Mouse (Mus musculus): Measurements from ENCODE around the gene Ppp2r5d.

The Ppp2r5d gene

GRCm38 (mm10) chr17:46679843-46680759, 24.8 kb downstream of the Ppp2r5d start:
- DNase-seq, result peak; percentile 69

- DNase-seq, result no peak
Observed at GRCm38 (mm10) chr17:46678911-46679310, 26.0 kb downstream of the Ppp2r5d start.

GRCm38 (mm10) chr17:46678416-46678815, 26.5 kb downstream of the Ppp2r5d start, which contains the start of gene Mea1:
Gene Mea1, plus strand, starts transcription at chr17:46678793.
- DNase-seq, result no peak

- no peak for DNase-seq
Observed at GRCm38 (mm10) chr17:46674530-46675283, 30.2 kb downstream of the Ppp2r5d start.

GRCm38 (mm10) chr17:46673850-46674529, 30.9 kb downstream of the Ppp2r5d start, which contains the start of gene Rrp36:
Gene Rrp36, minus strand, starts transcription at chr17:46674352.
- peak; percentile 88 for DNase-seq

GRCm38 (mm10) chr17:46669911-46670310, 35.0 kb downstream of the Ppp2r5d start:
- no peak for DNase-seq

GRCm38 (mm10) chr17:46667712-46668111, 37.2 kb downstream of the Ppp2r5d start:
- DNase-seq, result no peak

- no peak for DNase-seq
Observed at GRCm38 (mm10) chr17:46662730-46663129, 42.2 kb downstream of the Ppp2r5d start.

GRCm38 (mm10) chr17:46661981-46662380, 42.9 kb downstream of the Ppp2r5d start:
- no peak for DNase-seq

- no peak for DNase-seq
Observed at GRCm38 (mm10) chr17:46661351-46661750, 43.6 kb downstream of the Ppp2r5d start.

GRCm38 (mm10) chr17:46656054-46656453, 48.9 kb downstream of the Ppp2r5d start:
- no peak for DNase-seq

- no peak for DNase-seq
Observed at GRCm38 (mm10) chr17:46651755-46652547, 53.0 kb downstream of the Ppp2r5d start.

GRCm38 (mm10) chr17:46651292-46651691, 53.6 kb downstream of the Ppp2r5d start:
- no peak for DNase-seq

GRCm38 (mm10) chr17:46650232-46651031, 54.5 kb downstream of the Ppp2r5d start, which contains the start of gene Cul7:
Gene Cul7, plus strand, starts transcription at chr17:46650337.
- DNase-seq, result peak; percentile 93

- no peak for DNase-seq
Observed at GRCm38 (mm10) chr17:46649811-46650210, 55.1 kb downstream of the Ppp2r5d start.

- no peak for DNase-seq
Observed at GRCm38 (mm10) chr17:46648436-46648835, 56.5 kb downstream of the Ppp2r5d start.

- no peak for DNase-seq
Observed at GRCm38 (mm10) chr17:46647279-46647678, 57.6 kb downstream of the Ppp2r5d start.

- DNase-seq, result no peak
Observed at GRCm38 (mm10) chr17:46646322-46646662, 58.6 kb downstream of the Ppp2r5d start.

GRCm38 (mm10) chr17:46645561-46646321, 59.2 kb downstream of the Ppp2r5d start, which contains the start of the genes Klc4 and Mrpl2:
Gene Klc4, minus strand, starts transcription at chr17:46646022.
Gene Mrpl2, plus strand, starts transcription at chr17:46646229.
- DNase-seq, result peak; percentile 98

GRCm38 (mm10) chr17:46644916-46645475, 59.9 kb downstream of the Ppp2r5d start:
- DNase-seq, result no peak

All from right cerebral cortex, postnatal 14 days (tissue).